Mouse (Mus musculus) megakaryocyte, adult 5-6 weeks (primary cell): ENCODE data around the gene Trp53i11. TPM values are rescaled to one million over a fixed set of nuclear protein-coding genes. Genes with fewer than 3 reads are reported as not detected.

Experiments used
- ATAC-seq: 2 replicates; pipeline ENCODE4 v1.8.0; 2016; ENCODE audit warnings: mild to moderate bottlenecking, inconsistent platforms; ENCODE audit not compliant: poor library complexity, severe bottlenecking
- total RNA-seq, 2 experiments: library from RNA; stranded (forward) in 1 of 2; stranded (reverse) in 1 of 2; fragments of 153-499, 151-499 nt in 1 of 2; fragments of 221-1000, 200-1000 nt in 1 of 2; gene quantifications; 2 replicates each; pipeline versions ENCODE4 v1.2.3 to v1.2.4; 2015 to 2017

Gene Trp53i11
- total RNA-seq, 2 experiments from 2014 or later, result 2.2 to 2.8 TPM

- ATAC-seq, result no peak
Measured at GRCm38 (mm10) chr2:93232141-93232540, 44.8 kb downstream of the Trp53i11 start.

DNA sequence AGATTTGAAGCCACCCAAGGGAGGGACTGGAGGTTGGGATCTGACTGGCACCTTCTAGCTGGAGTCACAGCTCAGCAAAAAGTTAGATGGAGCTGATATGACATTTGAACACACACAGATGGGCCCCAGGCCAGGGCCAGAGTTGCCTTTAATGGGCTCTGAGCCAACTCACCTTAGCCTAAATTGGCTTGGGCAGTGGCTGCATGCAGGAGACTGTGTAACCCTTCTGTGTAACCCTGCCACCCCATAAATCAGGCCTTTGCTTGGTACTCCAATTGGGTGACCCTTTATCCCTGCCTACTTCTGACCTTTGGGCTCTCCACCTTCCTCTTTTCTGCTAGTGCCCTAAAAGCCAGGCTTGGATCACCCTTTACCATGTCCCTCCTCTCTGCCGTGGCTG is 49.7 kb downstream of the Trp53i11 start:
- no peak for ATAC-seq

DNA sequence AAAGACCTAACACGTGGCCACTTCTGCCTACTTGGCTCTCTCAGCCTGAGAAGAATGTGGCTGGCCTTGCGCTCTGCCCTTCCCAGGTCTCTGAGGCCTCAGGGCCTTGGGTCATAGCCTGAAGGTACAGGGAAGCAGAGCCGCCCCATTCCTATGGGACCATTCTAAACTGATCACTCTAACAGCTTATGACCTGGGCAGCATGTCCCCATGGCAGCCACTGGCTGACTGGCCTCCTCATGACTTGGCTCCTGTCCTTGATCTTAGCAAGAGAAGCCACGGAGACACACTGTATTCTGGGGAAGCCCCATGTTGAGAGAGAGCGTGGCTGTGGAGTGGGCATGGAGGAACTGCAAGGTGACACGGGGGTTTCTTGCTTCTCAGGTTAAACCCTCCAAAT is 51.5 kb downstream of the Trp53i11 start:
- ATAC-seq, result no peak

GRCm38 (mm10) chr2:93242166-93242565 is 54.8 kb downstream of the Trp53i11 start:
- no peak for ATAC-seq

DNA sequence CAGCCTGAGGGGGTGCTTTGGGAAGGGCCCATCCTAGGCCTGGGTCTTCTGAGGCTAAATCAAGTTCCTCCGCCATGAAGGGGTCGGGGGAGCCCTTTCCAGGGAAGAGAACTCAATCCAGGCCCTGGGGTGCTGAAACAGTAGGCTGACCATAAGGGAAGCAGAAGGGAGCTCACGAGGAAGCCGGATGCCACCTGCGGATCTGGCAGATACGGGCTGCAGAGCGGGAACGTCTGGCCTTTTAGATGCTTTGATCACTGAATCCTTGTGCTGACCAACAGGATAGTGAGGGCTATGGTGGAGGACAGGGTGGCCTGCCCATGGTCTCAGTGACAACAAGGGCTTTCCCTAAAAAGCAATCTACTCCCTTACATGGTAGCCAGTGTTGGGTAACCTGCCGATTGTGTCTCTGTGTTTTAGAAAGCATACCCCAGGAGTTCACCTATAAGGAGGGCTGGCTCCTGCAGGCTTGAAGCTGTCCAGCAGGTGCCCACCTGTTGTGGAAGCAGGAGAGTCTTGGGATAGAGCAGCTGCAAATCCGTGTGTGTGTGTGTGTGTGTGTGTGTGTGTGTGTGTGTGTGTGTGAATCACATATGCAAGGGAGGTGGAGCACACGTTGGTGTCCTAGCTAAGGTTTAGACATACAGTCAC is 56.2 kb downstream of the Trp53i11 start:
- no peak for ATAC-seq

DNA sequence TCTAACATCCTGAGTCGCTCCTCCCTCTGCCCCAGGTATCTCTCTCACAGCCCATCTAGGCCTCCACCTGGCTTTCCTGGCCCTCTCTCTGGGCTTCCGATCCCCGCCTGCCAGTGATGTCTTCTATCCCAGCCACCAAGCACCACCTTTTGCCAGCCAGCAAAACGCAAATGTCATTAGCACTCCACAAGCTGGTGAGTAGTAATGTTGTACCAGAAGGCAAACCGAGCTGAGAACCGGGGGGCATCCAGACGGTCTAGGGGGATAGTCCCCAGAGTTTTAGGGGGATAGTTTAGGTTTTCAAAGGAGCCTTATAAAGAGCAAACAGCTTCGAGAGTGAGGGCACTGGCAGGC is 56.7 kb downstream of the Trp53i11 start:
- ATAC-seq, result no peak

DNA sequence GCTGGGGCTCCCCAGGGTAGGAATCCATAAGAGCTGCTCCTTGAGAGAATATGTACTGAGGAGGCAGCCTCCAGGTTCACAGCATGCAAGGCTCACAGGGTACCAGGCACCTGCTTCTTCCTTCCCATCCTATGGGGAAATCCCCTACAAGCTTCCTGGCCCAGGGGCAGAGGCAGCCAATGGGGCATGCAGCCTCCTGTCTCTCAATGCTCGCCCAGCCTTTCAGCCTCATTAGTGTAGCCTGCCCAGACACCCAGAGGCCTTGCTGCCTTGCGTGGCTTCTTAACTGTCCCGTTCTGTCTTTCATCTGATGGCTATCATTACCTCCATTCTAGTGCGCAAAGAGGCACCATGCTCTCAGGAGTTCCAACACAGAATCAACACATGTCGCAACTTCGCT is 61.7 kb downstream of the Trp53i11 start:
- ATAC-seq, result no peak

- ATAC-seq, result no peak
Measured at GRCm38 (mm10) chr2:93250611-93251010, 63.3 kb downstream of the Trp53i11 start.

Other genes starting within 250 kb of the Trp53i11 start
- gene Prdm11, start 141.4 kb upstream of the Trp53i11 start, total RNA-seq (2015), result 0.85 and 2.1 TPM in 2 replicates
- 2.1 TPM in 2 replicates for gene Prdm11, start 141.4 kb upstream of the Trp53i11 start, total RNA-seq (2017)
- 0.20 TPM in 1 of 2 replicates, not detected in the other for gene Tspan18, start 147.0 kb downstream of the Trp53i11 start, total RNA-seq (2015)
- gene Tspan18, start 147.0 kb downstream of the Trp53i11 start, total RNA-seq (2017), result 0.12 TPM in 1 of 2 replicates, not detected in the other